Mouse (Mus musculus): ENCODE measurements around the gene Sult5a1.
A peak's percentile ranks its signal among the peaks of the same experiment; 100 is the strongest.
"Not testable (repeated sequence)": the region's sequence is repeated elsewhere in the genome, so short reads cannot be mapped to it uniquely, and the experiment has no call there.

Gene Sult5a1

GRCm38 (mm10) chr8:123157888-123158465 is at the start of gene Sult5a1:
Gene Sult5a1 (minus strand): TSS chr8:123158315.
- no peak for DNase-seq

- DNase-seq: no peak
Measured at GRCm38 (mm10) chr8:123203571-123203970, 45.5 kb upstream of the Sult5a1 start.

GRCm38 (mm10) chr8:123202288-123202687 is 44.2 kb upstream of the Sult5a1 start:
- DNase-seq: peak; percentile 77

GRCm38 (mm10) chr8:123199864-123200263 is 41.7 kb upstream of the Sult5a1 start:
- no peak for DNase-seq

- DNase-seq: not testable (repeated sequence)
Measured at GRCm38 (mm10) chr8:123197016-123197415, 38.9 kb upstream of the Sult5a1 start.

- DNase-seq: no peak
Measured at GRCm38 (mm10) chr8:123193771-123194170, 35.7 kb upstream of the Sult5a1 start.

GRCm38 (mm10) chr8:123191908-123192307 is 33.8 kb upstream of the Sult5a1 start:
- no peak for DNase-seq

GRCm38 (mm10) chr8:123190678-123191077 is 32.6 kb upstream of the Sult5a1 start:
- peak; percentile 85 for DNase-seq

- DNase-seq: no peak
Measured at GRCm38 (mm10) chr8:123188841-123189240, 30.7 kb upstream of the Sult5a1 start.

- DNase-seq: no peak
Measured at GRCm38 (mm10) chr8:123188006-123188405, 29.9 kb upstream of the Sult5a1 start.

GRCm38 (mm10) chr8:123185566-123186409 is 27.7 kb upstream of the Sult5a1 start, which contains the start of gene Dpep1:
Gene Dpep1 (plus strand): TSS chr8:123186242.
- peak; percentile 58 for DNase-seq

GRCm38 (mm10) chr8:123181391-123181790 is 23.3 kb upstream of the Sult5a1 start:
- peak; percentile 75 for DNase-seq

GRCm38 (mm10) chr8:123156070-123156773 is 1.9 kb downstream of the Sult5a1 start:
- no peak for DNase-seq

GRCm38 (mm10) chr8:123155177-123155576 is 2.9 kb downstream of the Sult5a1 start:
- no peak for DNase-seq

- DNase-seq: no peak
Measured at GRCm38 (mm10) chr8:123150737-123151171, 7.4 kb downstream of the Sult5a1 start.

GRCm38 (mm10) chr8:123146390-123146789 is 11.7 kb downstream of the Sult5a1 start:
- DNase-seq: no peak

- peak; percentile 47 for DNase-seq
Measured at GRCm38 (mm10) chr8:123145279-123145678, 12.8 kb downstream of the Sult5a1 start.

GRCm38 (mm10) chr8:123141741-123142462 is 16.2 kb downstream of the Sult5a1 start:
- DNase-seq: peak; percentile 54

GRCm38 (mm10) chr8:123138741-123139140 is 19.4 kb downstream of the Sult5a1 start:
- no peak for DNase-seq

GRCm38 (mm10) chr8:123137645-123138077 is 20.5 kb downstream of the Sult5a1 start:
- DNase-seq: no peak

GRCm38 (mm10) chr8:123136287-123136686 is 21.8 kb downstream of the Sult5a1 start:
- no peak for DNase-seq

- DNase-seq: no peak
Measured at GRCm38 (mm10) chr8:123135806-123136205, 22.3 kb downstream of the Sult5a1 start.

- no peak for DNase-seq
Measured at GRCm38 (mm10) chr8:123135406-123135805, 22.7 kb downstream of the Sult5a1 start.

All from kidney, adult 18-20 months (tissue).